Mouse (Mus musculus) neural tube, embryonic 12.5 days (tissue): ENCODE data around the gene Cd40lg. TPM values are rescaled to one million over a fixed set of nuclear protein-coding genes. Genes with fewer than 3 reads are reported as not detected.

Experiments used
- polyA plus RNA-seq: library from polyadenylated mRNA; unstranded; fragments of >200 nt; fragmentation: Nextera tagmentation; extraction: Ambion mirVana; gene quantifications from 2 replicates; pipeline ENCODE4 v1.2.1, GENCODE M21; 2016

The Cd40lg gene
- polyA plus RNA-seq, 1 experiment from 2014 or later = not detected

Other genes with a start within 250 kb of the Cd40lg start
- not detected in 2 replicates for gene Brs3, start 169.1 kb upstream of the Cd40lg start, polyA plus RNA-seq
- 89.5 and 93.0 TPM in 2 replicates for gene Htatsf1, start 158.6 kb upstream of the Cd40lg start, polyA plus RNA-seq
- 0.18 and 0.27 TPM in 2 replicates for gene Vgll1, start 124.0 kb upstream of the Cd40lg start, polyA plus RNA-seq
- 5.8 and 7.5 TPM in 2 replicates for gene Arhgef6, start 126.6 kb downstream of the Cd40lg start, polyA plus RNA-seq
- gene Rbmx, start 180.9 kb downstream of the Cd40lg start, polyA plus RNA-seq = 239 and 257 TPM in 2 replicates
- not detected in 2 replicates for gene Gm364, start 197.0 kb downstream of the Cd40lg start, polyA plus RNA-seq